Mouse (Mus musculus) left cerebral cortex, postnatal 4 days (tissue): ENCODE results near the gene Keg1. TPM values are rescaled to one million over a fixed set of nuclear protein-coding genes. Genes with fewer than 3 reads are reported as not detected.
A peak's percentile ranks its signal among the peaks of the same experiment; 100 is the strongest.
"Not testable (repeated sequence)": the region's sequence is repeated elsewhere in the genome, so short reads cannot be mapped to it uniquely, and the experiment has no call there.

Experiments used
- DNase-seq: peaks from one replicate; pipeline ENCODE4 v3.0.0-alpha.2; 2022
- intact Hi-C: fragments of 180-260 bp; cut with DNase I; formaldehyde crosslinking; loops from one replicate; pipeline ENCODE4 v1.15.1; 2025
- total RNA-seq, 2 experiments: library from RNA; stranded (reverse); gene quantifications; 2 replicates each; pipeline ENCODE4 v1.2.3; 2021

The Keg1 gene
- total RNA-seq, result not detected

DNA sequence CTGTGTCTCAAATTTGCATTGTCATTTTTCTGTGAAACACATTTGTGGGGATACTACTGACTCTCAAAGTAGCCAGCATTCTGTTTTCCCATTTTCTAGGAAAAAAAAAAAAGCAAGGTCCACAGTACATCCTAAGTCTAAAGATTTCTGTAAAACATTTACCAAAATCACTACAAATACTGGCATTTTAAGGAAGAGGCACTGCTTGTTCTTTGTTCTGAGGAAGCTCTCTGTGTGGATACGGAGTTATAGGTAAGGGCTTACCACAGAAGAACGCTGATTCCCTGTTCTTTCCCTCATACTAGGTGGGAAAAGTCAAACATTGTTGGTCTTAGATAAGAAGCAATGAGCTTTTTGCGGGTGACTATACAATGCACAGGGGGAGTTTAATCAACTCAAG, at the start of gene Keg1:
Gene Keg1, plus strand, starts transcription at position 197 of the 400 bp plus-strand sequence.
- DNase-seq, result no peak
- intact Hi-C loops, result no loop called here

DNA sequence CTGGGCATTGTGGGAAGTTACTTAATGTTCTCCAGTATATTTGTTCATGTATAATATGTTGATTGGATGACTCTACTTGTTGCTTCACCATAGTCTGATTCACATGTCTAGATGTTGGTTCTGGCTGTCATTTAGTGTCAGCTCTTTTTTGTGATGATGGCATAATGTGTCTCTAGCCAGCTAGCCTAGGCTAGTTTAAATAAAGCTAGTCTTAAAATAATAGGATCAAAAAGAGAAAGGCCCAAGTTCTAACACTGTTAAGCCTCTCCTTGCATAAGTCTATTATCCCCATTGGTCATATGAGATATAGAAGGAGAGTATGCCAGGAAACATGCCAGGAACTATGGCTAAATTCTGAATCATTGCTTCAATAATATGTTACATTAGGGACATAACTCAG, 46.1 kb upstream of the Keg1 start:
- no peak for DNase-seq
- intact Hi-C loops, result no loop called here

DNA sequence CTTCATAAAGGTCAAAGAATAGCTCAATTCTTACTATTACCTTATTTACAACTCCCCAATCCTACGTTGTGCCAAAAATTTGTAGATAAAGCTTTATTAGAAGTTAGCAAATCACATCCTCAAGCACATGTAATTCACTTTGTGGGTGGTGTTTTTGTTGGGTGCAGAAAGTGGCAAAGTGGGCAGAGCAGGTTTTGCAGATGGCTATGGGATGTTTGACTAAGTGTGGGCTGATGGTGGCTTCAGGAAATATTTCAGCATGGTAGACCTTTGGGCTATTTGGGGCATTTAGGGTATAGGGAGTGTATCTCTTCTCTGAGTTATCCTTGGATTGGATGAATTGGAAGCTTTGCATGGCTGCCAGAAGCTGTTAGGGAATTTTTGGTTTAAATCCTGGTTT, 29.4 kb upstream of the Keg1 start:
- intact Hi-C loops, result no loop called here

DNA sequence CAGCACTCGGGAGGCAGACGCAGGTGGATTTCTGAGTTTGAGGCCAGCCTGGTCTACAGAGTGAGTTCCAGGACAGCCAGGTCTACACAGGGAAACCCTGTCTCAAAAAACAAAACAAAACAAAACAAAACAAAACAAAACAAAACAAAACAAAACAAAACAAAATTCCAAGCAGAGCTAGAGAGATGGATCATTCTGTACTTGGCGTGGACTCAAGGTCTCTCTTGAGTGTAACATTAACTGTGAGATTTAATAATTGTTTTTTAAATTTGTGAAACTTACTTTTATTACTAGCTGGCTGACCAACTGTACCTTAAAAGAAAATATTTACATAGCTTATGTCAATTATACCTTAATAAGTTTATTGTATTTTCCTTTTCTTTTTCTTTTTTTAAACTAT, 27.0 kb upstream of the Keg1 start:
- DNase-seq, intact Hi-C loops: not testable (repeated sequence)

More for the DNA sequence above, 29.4 kb upstream of the Keg1 start:
- DNase-seq, result no peak

DNA sequence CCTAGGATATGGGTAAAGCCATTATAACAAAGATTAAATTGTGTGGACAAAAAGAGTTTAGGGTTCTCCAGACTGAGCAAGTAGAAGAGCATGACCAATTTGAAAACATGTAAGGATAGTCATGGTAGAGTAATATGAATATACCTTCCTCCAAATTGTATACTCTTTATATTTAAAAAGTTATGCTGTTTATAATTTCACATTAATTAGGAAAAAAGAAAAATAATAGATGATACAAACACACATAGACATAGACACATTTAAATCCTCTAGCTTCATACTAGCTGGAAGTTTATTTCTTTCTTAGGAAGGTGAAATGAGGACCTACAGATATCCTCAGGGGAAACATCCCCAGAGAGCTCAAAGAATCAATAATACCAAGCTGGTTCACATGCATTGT, 25.4 kb upstream of the Keg1 start, which contains the start of gene Olfr1442:
Gene Olfr1442, plus strand, starts transcription at position 301 of the 400 bp plus-strand sequence.
- intact Hi-C loops, result no loop called here
- no peak for DNase-seq

DNA sequence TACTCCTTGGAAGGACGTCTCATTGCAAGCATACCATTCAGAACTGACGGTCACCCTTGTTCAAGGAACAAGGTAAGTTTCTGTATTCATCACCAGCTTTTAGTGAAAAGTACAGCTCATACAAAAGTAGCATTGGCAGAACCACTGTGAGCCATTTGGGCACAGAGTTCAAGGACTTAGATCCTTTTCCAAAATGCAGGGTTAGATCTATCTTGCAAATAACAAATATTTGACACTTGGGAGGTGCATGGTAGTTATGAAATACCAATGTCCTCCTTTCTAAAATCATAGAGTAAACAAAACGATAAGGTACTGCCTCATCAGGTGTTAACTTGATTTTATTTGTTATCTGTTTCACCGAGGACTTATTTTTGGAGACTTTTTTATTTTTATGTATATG, 24.5 kb upstream of the Keg1 start:
- intact Hi-C loops, result no loop called here

DNA sequence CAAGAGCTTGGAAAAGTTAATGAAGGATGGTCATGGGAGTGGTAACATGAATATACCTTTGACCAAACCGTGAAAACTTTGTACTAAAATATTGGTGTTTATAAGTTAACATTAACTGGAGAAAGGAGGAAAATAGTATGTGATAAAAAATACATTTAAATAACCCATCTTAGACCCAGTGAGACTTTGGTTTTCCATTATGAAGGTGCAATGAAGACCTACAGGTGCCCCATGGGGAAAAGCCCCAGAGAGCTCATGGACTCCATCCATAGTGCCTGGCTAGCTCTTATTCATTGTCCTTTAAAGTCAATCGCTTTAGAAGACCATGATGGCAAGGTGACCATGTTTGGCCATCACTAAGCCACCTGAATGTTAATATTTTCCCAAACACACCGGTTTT, 17.8 kb upstream of the Keg1 start, which contains the start of gene Olfr1443:
Gene Olfr1443, plus strand, starts transcription at position 301 of the 400 bp plus-strand sequence.
- intact Hi-C loops, result no loop called here
- no peak for DNase-seq

More for the DNA sequence above, 24.5 kb upstream of the Keg1 start:
- DNase-seq, result no peak

DNA sequence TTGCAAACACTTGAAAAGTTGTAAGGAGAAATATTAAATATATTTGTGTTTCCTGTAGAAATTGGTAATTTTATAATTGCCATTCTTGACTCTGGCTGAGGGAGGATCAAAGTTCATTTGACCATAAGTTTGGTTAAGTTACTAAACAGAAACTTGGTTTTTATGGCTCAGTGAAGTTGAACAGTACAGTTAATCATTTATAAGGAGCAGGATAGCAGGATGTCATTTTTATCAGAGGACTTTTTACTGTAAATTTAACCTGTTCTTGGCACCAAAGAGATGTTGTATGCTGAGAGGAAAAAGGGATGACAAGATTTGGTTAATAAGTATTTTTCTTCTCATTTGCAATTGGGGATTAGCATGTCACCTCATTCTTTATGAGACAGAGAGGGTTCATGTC, 10.9 kb upstream of the Keg1 start:
- DNase-seq, result no peak
- intact Hi-C loops, result no loop called here

DNA sequence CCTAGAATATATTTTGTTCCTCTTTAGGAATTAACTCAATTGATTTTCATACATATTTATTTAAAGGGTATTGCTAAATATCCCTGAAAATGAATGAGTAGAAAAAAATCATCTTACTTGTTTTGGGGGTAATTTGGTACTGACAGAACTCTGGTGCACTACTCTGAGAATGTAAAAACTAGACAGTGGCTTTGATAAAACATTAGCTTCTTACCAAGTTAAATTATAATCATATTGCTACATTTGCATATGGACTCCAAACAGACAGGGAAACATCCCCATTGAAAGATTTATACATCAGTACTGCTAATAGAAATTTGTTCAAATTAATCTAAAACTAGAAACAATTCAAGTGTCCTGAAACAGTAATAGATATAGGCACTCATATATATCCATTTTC, 10.4 kb upstream of the Keg1 start:
- intact Hi-C loops, result no loop called here
- no peak for DNase-seq

DNA sequence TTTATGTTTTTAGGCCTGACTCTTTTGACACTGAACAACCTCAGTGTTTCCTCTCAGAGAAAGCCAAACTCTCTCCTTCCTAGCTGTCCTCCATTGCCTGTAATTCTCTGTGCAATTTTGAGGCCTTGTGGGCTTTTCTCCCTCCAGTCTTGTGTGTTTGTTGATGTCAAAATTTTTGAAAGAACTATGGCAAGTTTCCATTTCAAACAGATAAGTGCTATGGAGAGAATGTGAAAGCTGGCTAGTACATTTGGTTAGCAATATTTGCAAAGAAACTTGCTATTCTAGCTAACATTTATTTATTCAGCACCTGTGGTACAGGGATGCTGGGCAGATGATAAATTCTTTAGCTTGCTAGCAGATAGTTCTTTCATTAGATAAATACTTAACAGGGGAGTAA, 635 bp downstream of the Keg1 start:
- DNase-seq, result no peak
- intact Hi-C loops, result no loop called here

DNA sequence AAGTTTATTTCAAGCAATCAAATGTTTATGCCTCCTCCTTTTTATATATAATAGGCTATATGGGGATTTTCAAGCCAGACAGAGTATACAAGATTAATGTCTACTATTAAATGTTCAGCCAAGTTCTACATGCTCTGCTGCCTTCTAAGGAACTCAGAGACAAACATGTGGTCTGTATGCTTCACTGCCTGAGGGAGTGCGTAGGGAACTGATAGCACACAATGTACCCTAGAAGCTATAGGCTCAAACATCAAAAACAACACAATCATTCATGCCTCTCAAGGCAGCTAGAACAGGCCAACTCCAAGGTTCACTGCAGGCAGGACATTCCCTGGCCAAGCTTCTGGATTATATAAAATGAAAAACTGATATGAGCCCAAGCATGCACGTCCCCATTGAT, 12.9 kb downstream of the Keg1 start:
- intact Hi-C loops, result no loop called here
- no peak for DNase-seq

DNA sequence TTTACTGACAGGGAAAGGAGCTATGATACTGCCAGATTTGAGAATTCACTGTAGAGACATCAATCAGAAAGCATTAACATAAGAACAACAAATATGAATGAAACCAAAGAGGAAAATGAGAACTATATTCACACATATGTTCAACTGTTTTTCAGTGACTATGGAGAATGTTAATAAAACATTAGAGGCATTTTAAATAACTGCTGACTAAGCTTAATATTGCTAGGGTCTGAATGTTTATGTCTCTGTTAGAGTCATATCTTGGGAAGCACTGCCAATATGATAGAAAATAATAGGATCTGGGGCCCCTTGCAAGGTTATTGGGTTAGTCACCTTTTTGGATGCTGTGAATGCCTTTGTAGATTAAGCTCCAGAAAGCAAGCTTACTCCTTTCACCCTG, 13.4 kb downstream of the Keg1 start:
- DNase-seq, result no peak
- intact Hi-C loops, result no loop called here

DNA sequence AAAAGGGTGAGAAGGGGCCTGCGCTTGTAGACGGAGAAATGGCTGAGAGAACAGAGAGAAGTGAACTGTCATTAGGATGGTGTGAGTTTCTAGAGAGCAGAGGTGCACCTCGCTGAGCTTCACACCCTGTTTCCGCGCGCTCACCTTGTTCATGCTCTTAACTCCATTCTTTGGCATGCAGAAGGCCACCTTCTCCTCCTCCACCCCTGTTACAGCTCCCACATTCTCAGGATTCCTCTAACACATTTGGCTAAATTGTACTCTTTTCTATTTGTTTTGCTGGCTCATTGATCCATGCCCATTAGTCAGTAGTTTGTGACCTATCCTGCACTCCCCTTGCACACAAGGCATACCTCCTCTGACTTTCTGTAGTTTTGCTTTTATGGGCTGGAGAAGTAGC, 23.6 kb downstream of the Keg1 start:
- intact Hi-C loops, result no loop called here
- no peak for DNase-seq

DNA sequence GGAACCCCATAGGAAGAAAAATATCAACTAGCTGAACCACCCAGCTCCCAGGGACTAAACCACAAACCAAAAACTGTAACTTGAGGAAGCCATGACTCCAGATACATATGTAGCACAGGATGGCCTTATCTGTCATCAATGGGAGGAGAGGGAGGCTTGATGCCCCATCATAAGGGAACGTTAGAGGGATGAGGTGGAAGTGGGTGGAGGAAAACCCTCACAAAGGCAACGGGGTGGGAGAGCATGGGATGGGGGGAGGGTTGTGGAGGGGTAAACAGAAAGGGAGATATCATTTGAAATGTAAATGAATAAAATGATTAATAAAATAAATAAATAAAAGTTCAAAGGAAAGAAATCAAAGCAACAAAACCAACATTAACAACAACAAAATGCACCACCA, 24.9 kb downstream of the Keg1 start:
- intact Hi-C loops, result no loop called here

DNA sequence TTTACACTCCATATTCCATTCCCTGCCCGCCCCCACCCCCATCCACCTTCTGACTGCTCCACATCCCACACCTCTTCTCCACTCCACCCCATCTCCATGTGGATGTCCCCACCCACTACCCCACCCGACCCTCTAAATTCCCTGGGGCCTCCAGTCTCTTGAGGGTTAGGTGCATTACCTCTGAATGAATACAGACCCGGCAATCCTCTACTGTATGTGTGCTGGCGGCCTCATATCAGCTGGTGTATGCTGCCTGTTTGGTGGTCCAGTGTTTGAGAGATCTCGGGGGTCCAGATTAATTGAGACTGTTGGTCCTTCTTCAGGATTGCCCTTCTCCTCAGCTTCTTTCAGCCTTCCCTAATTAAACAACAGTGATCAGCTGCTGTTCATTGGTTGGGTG, 25.3 kb downstream of the Keg1 start:
- intact Hi-C loops, DNase-seq: not testable (repeated sequence)

More for the DNA sequence above, 24.9 kb downstream of the Keg1 start:
- no peak for DNase-seq

DNA sequence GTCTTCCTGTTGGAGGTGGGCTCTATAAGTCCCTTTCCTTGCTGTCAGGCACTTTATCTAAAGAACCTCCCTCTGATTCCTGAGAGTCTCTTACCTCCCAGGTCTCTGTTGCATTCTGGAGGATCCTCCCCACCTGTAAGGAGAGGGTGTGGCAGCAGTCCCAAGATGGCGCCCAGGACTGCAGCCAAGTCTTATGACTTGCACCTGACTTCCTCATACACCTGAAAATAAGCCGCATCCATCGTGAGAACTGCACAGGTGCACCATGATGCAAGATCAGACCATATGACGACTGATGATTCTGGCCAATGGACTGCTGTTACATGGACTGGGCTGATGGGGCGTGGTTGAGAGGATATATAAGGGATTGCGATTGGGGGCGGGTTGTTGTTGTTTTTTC, 26.0 kb downstream of the Keg1 start:
- DNase-seq, intact Hi-C loops: not testable (repeated sequence)

DNA sequence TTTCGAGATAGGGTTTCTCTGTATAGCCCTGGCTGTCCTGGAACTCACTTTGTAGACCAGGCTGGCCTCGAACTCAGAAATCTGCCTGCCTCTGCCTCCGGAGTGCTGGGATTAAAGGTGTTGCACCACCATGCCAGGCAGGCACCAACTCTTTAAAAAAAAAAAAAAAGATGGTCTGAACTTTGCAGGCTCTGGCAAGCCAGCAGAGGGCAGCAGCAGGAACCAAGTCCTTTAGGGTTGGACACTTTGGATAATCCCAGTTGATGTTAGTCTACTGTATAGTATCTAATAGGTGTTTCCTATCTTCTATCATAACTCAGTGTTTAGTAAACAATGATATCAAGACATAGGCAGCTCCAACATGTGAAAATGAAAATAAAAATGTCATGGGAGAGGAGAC, 26.7 kb downstream of the Keg1 start:
- DNase-seq, result peak; percentile 24
- intact Hi-C loops, result no loop called here

DNA sequence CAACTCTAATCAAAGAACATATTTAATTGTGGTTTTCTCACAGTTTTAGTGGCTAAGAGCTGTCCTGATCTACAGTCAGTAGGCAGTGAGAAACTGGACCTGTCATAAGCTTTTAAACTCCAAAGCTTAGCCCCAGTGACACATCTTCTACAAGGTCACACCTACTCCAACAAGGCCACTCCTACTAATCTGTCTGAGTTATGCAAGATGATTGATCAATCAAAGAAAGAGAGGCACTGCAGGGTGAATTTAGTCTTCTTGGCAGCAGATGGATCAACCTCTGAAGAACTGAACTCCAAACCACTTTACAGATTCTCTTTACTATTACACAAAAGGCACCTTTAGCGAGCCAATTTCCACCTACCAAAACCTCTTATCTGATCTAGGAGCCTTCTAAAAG, 30.3 kb downstream of the Keg1 start:
- no peak for DNase-seq
- intact Hi-C loops, result no loop called here

DNA sequence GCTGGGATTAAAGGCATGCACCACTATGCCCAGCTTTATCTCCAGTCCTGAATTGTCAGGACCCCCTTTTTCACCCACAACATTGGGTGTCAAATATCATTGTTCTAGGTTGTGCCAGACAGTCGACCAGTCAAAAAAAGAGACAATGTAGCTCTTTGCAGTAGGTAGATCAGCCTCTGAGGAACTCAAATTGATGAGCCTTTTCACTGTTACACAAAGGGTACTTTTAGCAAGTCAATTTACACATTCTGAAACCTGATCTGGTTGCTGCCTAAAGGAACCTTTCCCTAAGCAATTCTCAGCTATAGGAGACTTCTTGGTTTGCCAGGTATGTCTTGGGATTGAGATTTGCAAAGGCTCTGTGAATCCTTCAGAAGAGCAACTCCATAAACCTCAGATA, 35.5 kb downstream of the Keg1 start:
- no peak for DNase-seq
- intact Hi-C loops, result no loop called here

DNA sequence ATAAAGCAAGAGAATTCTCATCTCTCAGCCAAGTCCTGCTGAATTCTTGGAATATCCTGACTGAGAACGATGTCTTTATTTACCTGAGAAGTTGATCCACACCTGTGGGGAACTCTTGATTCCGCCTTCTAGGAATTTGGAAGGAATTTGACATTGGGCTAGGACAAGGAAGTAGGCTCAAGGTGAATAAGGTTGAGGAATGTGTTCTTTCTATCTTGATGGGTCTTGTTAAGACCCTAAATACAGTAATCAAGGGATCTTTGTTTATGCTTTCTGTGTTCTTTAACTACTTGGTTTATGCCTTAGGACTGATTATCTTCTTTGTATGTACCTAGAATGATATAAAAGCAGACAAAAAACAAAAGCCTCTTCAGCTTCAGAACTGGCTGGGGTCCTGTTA, 36.4 kb downstream of the Keg1 start:
- intact Hi-C loops, result no loop called here
- no peak for DNase-seq

DNA sequence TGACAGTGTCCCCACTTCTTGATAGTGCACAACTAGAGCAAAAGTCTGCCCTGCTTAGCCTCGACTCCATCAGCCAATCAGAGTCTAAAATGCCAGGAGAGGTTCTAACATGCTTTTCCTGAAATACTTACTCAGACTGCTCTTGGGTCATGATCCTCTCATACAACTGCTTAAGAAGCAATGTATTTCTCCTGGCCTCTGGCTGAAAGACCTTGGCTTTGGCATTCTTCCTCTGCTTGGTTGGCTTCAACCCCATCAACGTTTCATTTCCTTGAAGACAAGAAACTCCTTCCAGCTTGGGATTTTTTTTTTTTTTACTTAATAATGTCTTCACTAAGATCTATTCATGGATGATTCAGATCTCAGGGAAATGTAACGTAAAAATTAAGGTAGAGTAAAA, 60.7 kb downstream of the Keg1 start:
- DNase-seq, result no peak
- intact Hi-C loops, result no loop called here

DNA sequence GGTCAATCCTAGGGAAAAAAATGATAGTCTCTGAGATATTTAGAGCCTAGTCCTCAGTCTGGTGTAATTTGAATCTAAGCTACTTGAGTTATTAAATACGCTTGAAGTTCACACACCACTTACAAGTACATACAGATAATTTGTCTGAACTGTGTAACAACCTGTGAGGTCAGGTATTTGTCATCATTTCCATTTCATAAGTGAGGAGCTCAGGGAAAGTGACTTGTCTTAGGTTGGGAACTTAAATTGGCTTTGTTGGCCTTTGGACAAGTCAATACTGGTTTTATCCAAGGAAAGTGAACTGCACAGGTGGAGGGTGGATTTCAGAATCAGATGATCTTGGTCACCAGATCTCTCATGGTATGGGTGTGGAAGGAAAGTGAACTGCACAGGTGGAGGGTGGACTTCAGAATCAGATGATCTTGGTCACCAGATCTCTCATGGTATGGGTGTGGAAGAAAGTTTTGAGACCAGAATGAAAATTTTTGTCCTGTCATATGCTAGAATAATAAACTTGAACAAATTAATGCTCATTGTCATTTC, 63.4 kb downstream of the Keg1 start:
- no peak for DNase-seq
- intact Hi-C loops, result no loop called here

DNA sequence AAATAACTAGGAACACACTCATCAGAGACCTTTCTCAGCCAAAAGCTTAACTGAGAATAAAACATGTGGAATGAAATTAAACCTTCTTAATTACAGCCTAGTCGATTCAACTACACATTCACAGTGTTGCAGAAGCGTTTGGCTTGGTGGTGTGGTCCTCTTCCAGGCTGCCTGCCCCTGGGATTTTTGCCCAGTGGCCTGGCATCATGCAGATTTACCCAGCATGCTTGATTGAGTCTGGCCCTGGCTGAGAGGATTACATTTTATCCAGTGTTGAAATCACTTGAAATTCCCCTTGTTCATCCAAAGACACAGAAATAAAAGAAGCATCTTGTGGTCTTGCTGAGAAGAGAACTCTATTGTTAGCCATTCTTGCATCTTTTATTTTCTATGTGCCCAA, 64.1 kb downstream of the Keg1 start:
- DNase-seq, result peak; percentile 80
- intact Hi-C loops, result no loop called here
